Mouse (Mus musculus) midbrain, embryonic 11.5 days (tissue): ENCODE measurements around the gene Wdr78. TPM values are rescaled to one million over a fixed set of nuclear protein-coding genes. Genes with fewer than 3 reads are reported as not detected.

Experiments used
- ATAC-seq: fragments of 200-750 bp; cut with Nextera tagmentation; 2 replicates; pipeline ENCODE4 v1.8.0; 2017; ENCODE audit warnings: moderate TSS enrichment, moderate library complexity; ENCODE audit not compliant: low FRiP score
- DNase-seq: peaks from one replicate; pipeline ENCODE4 v3.0.0; 2015; ENCODE audit warnings: low spot score; ENCODE audit errors: missing footprints
- H3K27ac ChIP-seq: fragments of 300-500 bp; sonication (generic); 2 replicates; pipeline ENCODE4 v1.5.1; 2014; ENCODE audit warnings: low read depth, low read length
- H3K27me3 ChIP-seq: fragments of 300-500 bp; sonication (generic); 2 replicates; pipeline ENCODE4 v1.6.1; 2014; ENCODE audit warnings: mild to moderate bottlenecking, low read length, moderate library complexity, mixed read lengths; ENCODE audit not compliant: control insufficient read depth, insufficient read depth
- H3K36me3 ChIP-seq: fragments of 300-500 bp; sonication (generic); 2 replicates; pipeline ENCODE4 v1.6.1; 2014; ENCODE audit warnings: mild to moderate bottlenecking, low read length, moderate library complexity, mixed read lengths; ENCODE audit not compliant: control insufficient read depth, insufficient read depth
- H3K4me1 ChIP-seq: fragments of 300-500 bp; sonication (generic); 2 replicates; pipeline ENCODE4 v1.6.1; 2014; ENCODE audit warnings: low read length; ENCODE audit not compliant: control insufficient read depth, insufficient read depth
- H3K4me2 ChIP-seq: fragments of 300-500 bp; sonication (generic); 2 replicates; pipeline ENCODE4 v1.6.1; 2014; ENCODE audit warnings: mild to moderate bottlenecking, moderate library complexity
- H3K4me3 ChIP-seq: fragments of 300-500 bp; sonication (generic); 2 replicates; pipeline ENCODE4 v1.5.1; 2014; ENCODE audit warnings: low read depth, low read length
- H3K9ac ChIP-seq: fragments of 300-500 bp; sonication (generic); 2 replicates; pipeline ENCODE4 v1.6.1; 2014; ENCODE audit warnings: low read length
- H3K9me3 ChIP-seq: fragments of 300-500 bp; sonication (generic); 2 replicates; pipeline ENCODE4 v1.6.1; 2016; ENCODE audit warnings: low read length; ENCODE audit not compliant: control insufficient read depth
- WGBS: fragments of 180-500 bp; shearing (Covaris S2); extraction: QIAGEN DNeasy Blood & Tissue Kit; methylation state at CpG from one replicate; pipeline ENCODE4 v1.1.7; 2014; 5-methylcytosine and 5-hydroxymethylcytosine counted together
- polyA plus RNA-seq: library from polyadenylated mRNA; unstranded; fragments of >200 nt; fragmentation: Nextera tagmentation; extraction: Ambion mirVana; gene quantifications from 2 replicates; pipeline ENCODE4 v1.2.1, GENCODE M21; 2014

Wdr78 gene
- polyA plus RNA-seq, 1 experiment from 2014 or later: 5.5 TPM

DNA sequence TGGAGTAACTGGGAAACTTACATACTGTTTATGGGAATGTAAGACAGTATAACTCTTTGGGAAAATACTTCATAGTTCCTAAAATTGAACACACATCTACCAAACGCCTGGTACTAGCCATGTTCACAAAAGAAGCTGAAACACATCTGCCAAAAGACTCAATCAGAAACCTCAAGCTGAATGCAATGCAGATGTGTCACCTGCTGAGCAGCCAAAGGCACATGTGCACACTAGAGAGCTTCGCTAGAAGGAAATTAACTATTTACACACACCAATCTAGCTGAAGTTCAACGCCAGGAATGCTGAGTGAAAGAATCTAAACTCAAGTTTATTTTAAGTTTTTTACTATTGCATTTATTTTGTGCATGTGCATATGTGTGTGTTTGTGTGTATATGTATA lies 43.7 kb downstream of the Wdr78 start:
- H3K9me3 ChIP-seq: no peaks in the 10 kb centered on the region
- DNase-seq (no peak), ATAC-seq (no peak)
- no peaks in the 10 kb centered on the region for H3K27me3 ChIP-seq
- H3K9ac ChIP-seq: no peak overlapping the region
- no peak overlapping the region for H3K27ac ChIP-seq
- H3K4me3 ChIP-seq: no peak overlapping the region
- WGBS: 78% methylated on average over 3 of the region's 3 CpGs
- no peak overlapping the region for H3K4me2 ChIP-seq
- H3K4me1 ChIP-seq: peaks cover 3% of the 10 kb centered on the region
- no peaks in the 10 kb centered on the region for H3K36me3 ChIP-seq

DNA sequence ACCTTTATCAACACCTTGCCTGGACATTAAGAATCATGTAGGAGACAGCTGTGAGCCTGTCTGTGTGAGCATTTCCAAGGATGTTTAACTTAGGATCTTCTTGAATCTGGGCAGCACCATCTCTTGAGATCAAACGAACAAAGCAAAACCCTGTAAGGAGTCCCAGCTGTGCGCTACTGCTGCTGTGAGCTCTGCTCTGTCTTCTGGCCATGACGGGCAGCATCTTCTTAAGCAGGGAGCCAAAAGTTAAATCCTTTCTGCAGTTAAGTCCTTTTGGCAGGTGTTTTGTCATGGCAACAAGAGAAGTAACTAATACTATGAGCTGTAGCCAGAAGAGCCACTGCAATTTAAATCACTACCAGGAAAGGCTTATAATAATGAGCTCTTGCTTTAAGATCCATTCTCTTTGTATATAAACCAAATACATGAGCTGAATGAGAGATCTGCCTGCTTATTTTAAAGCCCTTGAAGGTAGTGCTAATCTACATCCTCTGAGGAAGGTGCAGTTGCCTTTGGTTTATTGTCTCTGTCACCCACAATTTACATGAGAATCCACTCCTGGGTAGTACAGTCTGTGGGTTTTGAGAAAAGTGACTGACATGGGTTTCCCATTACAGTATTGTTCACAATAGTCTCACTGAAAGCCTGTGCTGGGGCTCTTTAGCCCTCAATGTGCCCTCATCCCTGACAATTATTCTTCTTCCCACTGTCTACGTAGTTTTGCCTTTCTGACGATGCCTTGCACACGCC lies 46.3 kb downstream of the Wdr78 start:
- 47% methylated on average over 6 of the region's 6 CpGs for WGBS
- peaks cover 3% of the 10 kb centered on the region for H3K4me1 ChIP-seq
- DNase-seq: no peak
- no peak for ATAC-seq
- H3K9ac ChIP-seq: no peak overlapping the region
- H3K36me3 ChIP-seq: no peaks in the 10 kb centered on the region
- H3K9me3 ChIP-seq: no peaks in the 10 kb centered on the region
- H3K4me2 ChIP-seq: no peak overlapping the region
- H3K27ac ChIP-seq: no peak overlapping the region
- no peak overlapping the region for H3K4me3 ChIP-seq
- no peaks in the 10 kb centered on the region for H3K27me3 ChIP-seq

DNA sequence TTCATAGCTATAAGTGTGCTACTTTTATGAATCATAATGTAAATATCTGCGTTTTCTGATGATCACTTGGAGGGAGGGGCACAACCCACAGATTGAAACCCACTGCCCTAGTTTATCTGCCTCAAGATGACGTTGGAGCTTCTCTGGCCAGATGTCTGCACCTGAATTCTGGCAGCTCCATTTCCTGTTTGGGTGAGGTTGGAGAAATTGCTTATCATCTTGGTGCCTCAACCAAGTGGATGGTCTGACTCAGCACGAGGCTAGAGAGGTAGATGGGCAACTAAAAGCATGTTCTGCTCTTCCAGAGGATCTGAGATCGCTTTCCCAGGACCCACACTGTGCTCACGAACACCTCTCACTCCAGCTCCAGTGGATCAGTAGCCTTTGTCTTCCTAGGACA lies 49.4 kb downstream of the Wdr78 start:
- Histone ChIP-seq H3K4me3 (no peak overlapping the region), H3K36me3 (no peaks in the 10 kb centered on the region), H3K27me3 (no peaks in the 10 kb centered on the region), H3K9me3 (no peaks in the 10 kb centered on the region), H3K4me1 (peaks cover 3% of the 10 kb centered on the region), H3K4me2 (no peak overlapping the region), H3K27ac (no peak overlapping the region), H3K9ac (no peak overlapping the region)
- ATAC-seq (no peak), DNase-seq (no peak)
- WGBS: 78% methylated on average over 5 of the region's 5 CpGs

GRCm38 (mm10) chr4:103064421-103064820 lies 49.9 kb downstream of the Wdr78 start:
- H3K36me3 ChIP-seq: no peaks in the 10 kb centered on the region
- ATAC-seq: no peak
- WGBS: 81% methylated on average over 2 of the region's 2 CpGs

DNA sequence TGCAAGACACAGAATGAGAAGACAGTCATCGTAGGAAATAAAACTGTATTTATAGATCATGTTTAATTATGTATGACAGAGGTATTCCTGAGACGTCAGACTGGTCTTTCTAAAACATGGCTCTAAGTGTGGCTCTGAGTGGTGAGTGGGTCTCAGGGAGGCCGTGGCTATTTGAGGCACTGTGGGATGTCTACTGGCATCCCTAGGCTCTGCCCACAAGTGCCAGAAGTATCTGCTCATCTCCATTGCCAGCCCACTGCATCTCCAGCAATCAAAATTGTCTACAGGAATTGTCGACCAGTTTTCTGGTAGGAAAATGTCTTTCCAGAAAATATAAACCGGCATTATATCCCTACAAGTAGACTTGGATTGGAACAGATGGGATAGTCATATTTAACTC lies 57.4 kb downstream of the Wdr78 start:
- Histone ChIP-seq H3K9ac (no peak overlapping the region), H3K27me3 (no peaks in the 10 kb centered on the region), H3K4me3 (no peak overlapping the region), H3K4me1 (no peaks in the 10 kb centered on the region), H3K36me3 (no peaks in the 10 kb centered on the region), H3K27ac (no peak overlapping the region), H3K4me2 (no peak overlapping the region), H3K9me3 (no peaks in the 10 kb centered on the region)
- 90% methylated on average over 5 of the region's 5 CpGs for WGBS
- ATAC-seq (no peak), DNase-seq (peak; percentile 62)

More at GRCm38 (mm10) chr4:103064421-103064820, 49.9 kb downstream of the Wdr78 start:
- H3K4me2 ChIP-seq: no peak overlapping the region
- H3K27ac ChIP-seq: no peak overlapping the region
- no peaks in the 10 kb centered on the region for H3K27me3 ChIP-seq
- peak; percentile 26 for DNase-seq
- H3K4me1 ChIP-seq: peaks cover 3% of the 10 kb centered on the region
- no peak overlapping the region for H3K4me3 ChIP-seq
- no peaks in the 10 kb centered on the region for H3K9me3 ChIP-seq
- no peak overlapping the region for H3K9ac ChIP-seq

GRCm38 (mm10) chr4:103048046-103048445 lies 66.3 kb downstream of the Wdr78 start:
- ATAC-seq: no peak

GRCm38 (mm10) chr4:103042997-103043396 lies 71.4 kb downstream of the Wdr78 start:
- 89% methylated on average over 11 of the region's 11 CpGs for WGBS
- Histone ChIP-seq H3K9ac (no peak overlapping the region), H3K4me1 (no peaks in the 10 kb centered on the region)

More at GRCm38 (mm10) chr4:103048046-103048445, 66.3 kb downstream of the Wdr78 start:
- WGBS: 91% methylated on average over 11 of the region's 11 CpGs
- no peaks in the 10 kb centered on the region; the same call in 1 of the 2 replicates for H3K9me3 ChIP-seq
- no peak for DNase-seq
- no peak overlapping the region for H3K27ac ChIP-seq
- H3K4me3 ChIP-seq: no peak overlapping the region
- H3K27me3 ChIP-seq: no peaks in the 10 kb centered on the region
- no peaks in the 10 kb centered on the region for H3K36me3 ChIP-seq
- H3K9ac ChIP-seq: no peak overlapping the region
- H3K4me2 ChIP-seq: no peak overlapping the region
- no peaks in the 10 kb centered on the region for H3K4me1 ChIP-seq

DNA sequence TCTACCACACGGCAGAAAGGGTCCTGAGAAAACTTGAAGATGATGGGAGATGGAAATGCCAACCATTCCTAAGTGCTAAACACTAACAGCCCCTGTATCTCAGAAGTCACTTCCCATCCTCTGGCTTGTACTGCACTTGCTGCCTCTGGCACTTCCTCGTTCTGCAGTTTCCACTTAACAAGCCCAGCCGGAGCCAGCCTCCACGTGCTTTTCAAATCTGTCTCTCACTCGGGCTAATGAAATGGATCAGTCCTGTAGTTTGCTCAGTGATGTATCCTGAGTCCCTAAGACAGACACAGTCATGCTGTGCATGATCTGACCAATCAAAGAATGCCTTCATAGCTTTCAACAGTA lies 74.5 kb downstream of the Wdr78 start:
- H3K36me3 ChIP-seq: no peaks in the 10 kb centered on the region
- no peak overlapping the region for H3K27ac ChIP-seq
- no peak overlapping the region for H3K4me3 ChIP-seq
- no peak overlapping the region for H3K4me2 ChIP-seq
- DNase-seq (no peak), ATAC-seq (no peak)
- no peaks in the 10 kb centered on the region for H3K27me3 ChIP-seq
- H3K4me1 ChIP-seq: no peaks in the 10 kb centered on the region
- no peak overlapping the region for H3K9ac ChIP-seq
- no peaks in the 10 kb centered on the region for H3K9me3 ChIP-seq
- 82% methylated on average over 5 of the region's 5 CpGs for WGBS

More at GRCm38 (mm10) chr4:103042997-103043396, 71.4 kb downstream of the Wdr78 start:
- DNase-seq (no peak), ATAC-seq (no peak)
- no peak overlapping the region for H3K4me3 ChIP-seq
- H3K36me3 ChIP-seq: no peaks in the 10 kb centered on the region
- no peaks in the 10 kb centered on the region for H3K9me3 ChIP-seq
- H3K4me2 ChIP-seq: no peak overlapping the region
- H3K27ac ChIP-seq: no peak overlapping the region
- no peaks in the 10 kb centered on the region for H3K27me3 ChIP-seq

GRCm38 (mm10) chr4:103039103-103039837 lies 75.1 kb downstream of the Wdr78 start:
- DNase-seq (no peak), ATAC-seq (no peak)
- no peak overlapping the region for H3K4me2 ChIP-seq
- no peak overlapping the region for H3K27ac ChIP-seq
- H3K4me3 ChIP-seq: no peak overlapping the region
- H3K27me3 ChIP-seq: no peaks in the 10 kb centered on the region
- H3K36me3 ChIP-seq: no peaks in the 10 kb centered on the region
- H3K9me3 ChIP-seq: no peaks in the 10 kb centered on the region
- WGBS: 86% methylated on average over 14 of the region's 14 CpGs
- H3K9ac ChIP-seq: no peak overlapping the region
- no peaks in the 10 kb centered on the region for H3K4me1 ChIP-seq
